Mouse (Mus musculus) ES-E14 (cell line): ENCODE data around the gene Mras.

Experiments
- CHD2 ChIP-seq: IDR thresholded peaks from 2 replicates; pipeline ENCODE4 v1.6.1; 2014; ENCODE audit warnings: mild to moderate bottlenecking, low read depth, low read length, inconsistent platforms
- MAFK ChIP-seq: IDR thresholded peaks from 2 replicates; pipeline ENCODE4 v1.6.1; 2014; ENCODE audit warnings: mild to moderate bottlenecking, low read depth, low read length, inconsistent platforms; ENCODE audit not compliant: insufficient read depth

DNA sequence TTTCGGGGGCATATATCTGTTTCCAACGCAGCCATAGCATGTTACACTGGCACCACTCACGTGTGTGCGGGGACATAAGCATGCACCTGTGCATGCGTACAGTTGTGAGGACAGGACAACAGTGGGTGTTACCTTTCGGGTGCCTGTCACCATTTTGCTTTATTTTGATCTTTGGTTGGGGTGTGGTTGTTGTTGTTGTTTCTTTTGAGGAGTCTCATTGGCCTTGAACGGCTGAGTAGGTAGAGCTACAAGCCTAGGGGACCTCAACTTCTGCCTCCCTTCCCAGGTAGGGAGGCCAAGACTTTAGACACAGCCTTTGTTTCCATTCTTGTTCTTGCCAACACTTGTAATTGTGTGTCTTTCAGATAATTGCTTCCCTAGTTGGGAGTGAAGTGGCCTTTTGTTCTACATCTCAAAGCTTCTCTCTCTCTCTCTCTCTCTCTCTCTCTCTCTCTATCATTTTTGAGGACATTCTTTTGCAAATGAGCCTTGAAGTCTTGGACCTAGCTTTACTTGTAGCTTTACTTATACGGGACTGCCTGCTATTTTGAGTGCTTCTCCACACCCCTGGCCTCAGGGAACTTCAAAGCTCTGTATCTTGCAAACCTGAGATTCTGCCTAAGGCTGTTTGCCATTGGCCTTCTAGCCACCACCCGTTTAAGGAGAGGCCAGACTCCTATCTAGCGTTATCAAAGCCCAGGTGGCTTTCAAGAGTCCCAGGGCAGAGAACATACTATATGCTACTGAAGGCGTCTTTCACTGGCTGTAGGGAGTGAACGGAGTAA, 792 bp upstream of the Mras start:
- TF ChIP-seq MAFK (no peak), CHD2 (no peak)
